Mouse (Mus musculus): ENCODE measurements at regions not wholly inside any gene's neighbourhood (a gene's known extent, or its start where the extent isn't known, plus 50 kb on each side); places are given as distances from the start of the nearest gene placed in this dataset.
"Not testable (repeated sequence)": the region's sequence is repeated elsewhere in the genome, so short reads cannot be mapped to it uniquely, and the experiment has no call there.

DNA sequence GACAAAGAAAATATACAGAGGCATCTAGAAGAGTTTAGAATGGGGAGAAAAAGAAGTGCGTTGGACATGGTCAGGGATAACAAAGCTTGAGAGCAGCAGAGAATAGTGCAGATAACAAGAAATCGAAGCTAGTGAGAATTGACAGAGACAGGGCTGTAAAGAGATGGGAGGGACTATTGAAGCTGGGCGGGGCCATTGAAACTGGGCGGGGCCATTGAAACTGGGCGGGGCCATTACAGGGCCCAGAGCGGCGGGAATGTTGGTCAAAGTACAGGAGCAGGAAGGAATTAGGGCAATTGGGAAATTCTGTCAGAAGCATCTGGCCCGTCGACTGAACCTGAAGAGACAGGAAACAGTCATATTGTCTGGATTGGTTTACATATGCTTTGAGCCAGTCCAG, 243.3 kb upstream of the Srek1ip1 start:
- Histone ChIP-seq H3K27me3 (ENCODE audit: control insufficient read depth, insufficient read depth, low read length) (no peaks in the 10 kb centered on the region), H3K9ac (replicated peaks; ENCODE audit: low read depth, low read length) (no peak overlapping the region), H3K4me1 (ENCODE audit: control insufficient read depth, insufficient read depth, low read length) (peaks cover 5% of the 10 kb centered on the region; the same call in 1 of the 2 replicates), H3K4me2 (replicated peaks; ENCODE audit: low read depth, low read length) (no peak overlapping the region), H3K27ac (ENCODE audit: low read length) (no peak overlapping the region), H3K36me3 (ENCODE audit: control insufficient read depth, insufficient read depth, low read length) (no peaks in the 10 kb centered on the region), H3K9me3 (ENCODE audit: control insufficient read depth, low read depth, low read length) (no peaks in the 10 kb centered on the region), H3K4me3 (ENCODE audit: low read depth, low read length) (no peak overlapping the region)
- 83% methylated on average over 9 of the region's 9 CpGs for WGBS
- ATAC-seq (ENCODE audit: insufficient number of reproducible peaks, insufficient read depth, low FRiP score, low read depth): no peak

DNA sequence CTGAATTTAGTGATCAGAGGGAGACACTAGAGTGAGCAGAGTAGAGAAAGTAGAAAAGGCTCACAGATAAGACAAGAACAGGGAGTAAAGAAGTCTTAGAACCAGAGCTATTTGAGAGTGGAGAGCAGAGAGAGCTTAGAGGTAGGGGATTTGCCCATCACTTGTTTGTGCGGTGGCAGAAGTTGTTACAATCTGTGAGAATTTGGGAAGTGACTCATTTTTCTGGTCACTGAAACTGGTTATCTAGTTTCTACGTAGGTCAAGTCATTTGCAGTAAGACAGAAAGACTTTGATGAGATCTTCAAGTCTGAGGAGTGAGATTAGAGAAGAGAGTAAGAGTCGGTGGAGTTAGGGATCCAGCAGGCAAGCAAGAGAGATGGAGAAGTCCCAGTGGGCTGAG, 239.0 kb upstream of the Srek1ip1 start:
- no peak overlapping the region for H3K4me3 ChIP-seq (ENCODE audit: low read depth, low read length)
- WGBS: 88% methylated on average over 3 of the region's 3 CpGs
- no peaks in the 10 kb centered on the region for H3K27me3 ChIP-seq (ENCODE audit: control insufficient read depth, insufficient read depth, low read length)
- H3K9ac ChIP-seq (replicated peaks; ENCODE audit: low read depth, low read length): no peak overlapping the region
- no peaks in the 10 kb centered on the region for H3K36me3 ChIP-seq (ENCODE audit: control insufficient read depth, insufficient read depth, low read length)
- H3K27ac ChIP-seq (ENCODE audit: low read length): 0 out of 2 replicates have a peak overlapping the region, but pooled peaks have one; percentile 6
- no peak overlapping the region for H3K4me2 ChIP-seq (replicated peaks; ENCODE audit: low read depth, low read length)
- ATAC-seq (ENCODE audit: insufficient number of reproducible peaks, insufficient read depth, low FRiP score, low read depth): no peak
- H3K4me1 ChIP-seq (ENCODE audit: control insufficient read depth, insufficient read depth, low read length): peaks cover 5% of the 10 kb centered on the region; the same call in 1 of the 2 replicates
- H3K9me3 ChIP-seq (ENCODE audit: control insufficient read depth, low read depth, low read length): no peaks in the 10 kb centered on the region

DNA sequence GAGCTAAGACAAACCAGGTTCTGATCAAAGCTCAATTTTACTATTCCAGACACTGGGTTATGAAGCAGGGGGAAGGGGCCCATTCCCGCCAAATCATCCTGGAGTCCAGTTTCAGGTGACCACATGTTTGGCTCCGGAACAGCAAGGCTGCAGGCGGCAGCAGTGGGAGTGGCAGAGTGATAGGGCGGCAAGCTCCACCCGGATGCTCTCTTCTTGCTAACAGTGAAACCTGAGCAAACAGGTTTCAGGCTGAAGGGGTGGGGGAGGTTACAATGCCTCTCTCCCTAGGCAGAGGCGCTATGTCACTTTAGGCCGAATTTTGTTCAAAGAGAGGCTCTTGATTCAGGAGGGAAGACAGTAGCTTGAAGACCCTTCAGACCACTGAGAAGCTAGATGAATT, 235.7 kb upstream of the Srek1ip1 start:
- ATAC-seq (ENCODE audit: insufficient number of reproducible peaks, insufficient read depth, low FRiP score, low read depth): 0 out of 2 replicates have a peak, but pooled peaks have one; percentile 59
- H3K27ac ChIP-seq (ENCODE audit: low read length); H3K36me3 ChIP-seq (ENCODE audit: control insufficient read depth, insufficient read depth, low read length); H3K4me2 ChIP-seq (replicated peaks; ENCODE audit: low read depth, low read length); H3K9me3 ChIP-seq (ENCODE audit: control insufficient read depth, low read depth, low read length); H3K4me3 ChIP-seq (ENCODE audit: low read depth, low read length); H3K27me3 ChIP-seq (ENCODE audit: control insufficient read depth, insufficient read depth, low read length); H3K9ac ChIP-seq (replicated peaks; ENCODE audit: low read depth, low read length): not testable (repeated sequence)
- peaks cover 13% of the 10 kb centered on the region; the same call in 1 of the 2 replicates for H3K4me1 ChIP-seq (ENCODE audit: control insufficient read depth, insufficient read depth, low read length)
- 27% methylated on average over 7 of the region's 7 CpGs for WGBS

- peak overlapping the region; percentile 49; the same call in 1 of the 2 replicates for H3K27ac ChIP-seq (ENCODE audit: low read length)
- WGBS: 84% methylated on average over 5 of the region's 5 CpGs
- no peaks in the 10 kb centered on the region for H3K9me3 ChIP-seq (ENCODE audit: control insufficient read depth, low read depth, low read length)
- no peaks in the 10 kb centered on the region for H3K27me3 ChIP-seq (ENCODE audit: control insufficient read depth, insufficient read depth, low read length)
- H3K4me2 ChIP-seq (replicated peaks; ENCODE audit: low read depth, low read length): no peak overlapping the region
- H3K9ac ChIP-seq (replicated peaks; ENCODE audit: low read depth, low read length): no peak overlapping the region
- no peak overlapping the region for H3K4me3 ChIP-seq (ENCODE audit: low read depth, low read length)
- H3K36me3 ChIP-seq (ENCODE audit: control insufficient read depth, insufficient read depth, low read length): no peaks in the 10 kb centered on the region
- no peak for ATAC-seq (ENCODE audit: insufficient number of reproducible peaks, insufficient read depth, low FRiP score, low read depth)
- peaks cover 8% of the 10 kb centered on the region; the same call in 1 of the 2 replicates for H3K4me1 ChIP-seq (ENCODE audit: control insufficient read depth, insufficient read depth, low read length)
These were observed 232.4 kb upstream of the Srek1ip1 start for GRCm38 (mm10) chr13:104559876-104560275.

- WGBS: 34% methylated on average over 15 of the region's 15 CpGs
- Histone ChIP-seq H3K4me1 (ENCODE audit: control insufficient read depth, insufficient read depth, low read length) (peaks cover 8% of the 10 kb centered on the region; the same call in 1 of the 2 replicates), H3K27ac (ENCODE audit: low read length) (peak overlapping the region; percentile 49; the same call in 1 of the 2 replicates), H3K9ac (replicated peaks; ENCODE audit: low read depth, low read length) (no peak overlapping the region), H3K4me3 (ENCODE audit: low read depth, low read length) (no peak overlapping the region), H3K4me2 (replicated peaks; ENCODE audit: low read depth, low read length) (no peak overlapping the region), H3K36me3 (ENCODE audit: control insufficient read depth, insufficient read depth, low read length) (no peaks in the 10 kb centered on the region), H3K27me3 (ENCODE audit: control insufficient read depth, insufficient read depth, low read length) (no peaks in the 10 kb centered on the region), H3K9me3 (ENCODE audit: control insufficient read depth, low read depth, low read length) (no peaks in the 10 kb centered on the region)
- ATAC-seq (ENCODE audit: insufficient number of reproducible peaks, insufficient read depth, low FRiP score, low read depth): peak; percentile 40; the same call in 1 of the 2 replicates
These were observed 231.7 kb upstream of the Srek1ip1 start for GRCm38 (mm10) chr13:104560500-104561114.

GRCm38 (mm10) chr13:104562536-104562935, 229.7 kb upstream of the Srek1ip1 start:
- Histone ChIP-seq H3K27me3 (ENCODE audit: control insufficient read depth, insufficient read depth, low read length) (no peaks in the 10 kb centered on the region), H3K9me3 (ENCODE audit: control insufficient read depth, low read depth, low read length) (no peaks in the 10 kb centered on the region), H3K27ac (ENCODE audit: low read length) (no peak overlapping the region), H3K9ac (replicated peaks; ENCODE audit: low read depth, low read length) (no peak overlapping the region), H3K36me3 (ENCODE audit: control insufficient read depth, insufficient read depth, low read length) (no peaks in the 10 kb centered on the region), H3K4me2 (replicated peaks; ENCODE audit: low read depth, low read length) (no peak overlapping the region), H3K4me1 (ENCODE audit: control insufficient read depth, insufficient read depth, low read length) (peaks cover 8% of the 10 kb centered on the region; the same call in 1 of the 2 replicates), H3K4me3 (ENCODE audit: low read depth, low read length) (no peak overlapping the region)
- WGBS: 57% methylated on average over 3 of the region's 3 CpGs
- no peak for ATAC-seq (ENCODE audit: insufficient number of reproducible peaks, insufficient read depth, low FRiP score, low read depth)

- Histone ChIP-seq H3K27me3 (ENCODE audit: control insufficient read depth, insufficient read depth, low read length) (no peaks in the 10 kb centered on the region), H3K4me2 (replicated peaks; ENCODE audit: low read depth, low read length) (no peak overlapping the region), H3K9ac (replicated peaks; ENCODE audit: low read depth, low read length) (no peak overlapping the region), H3K4me3 (ENCODE audit: low read depth, low read length) (no peak overlapping the region), H3K4me1 (ENCODE audit: control insufficient read depth, insufficient read depth, low read length) (peaks cover 8% of the 10 kb centered on the region; the same call in 1 of the 2 replicates), H3K36me3 (ENCODE audit: control insufficient read depth, insufficient read depth, low read length) (no peaks in the 10 kb centered on the region), H3K9me3 (ENCODE audit: control insufficient read depth, low read depth, low read length) (no peaks in the 10 kb centered on the region), H3K27ac (ENCODE audit: low read length) (no peak overlapping the region)
- WGBS: 54% methylated on average over 2 of the region's 2 CpGs
- ATAC-seq (ENCODE audit: insufficient number of reproducible peaks, insufficient read depth, low FRiP score, low read depth): no peak
These were observed 229.3 kb upstream of the Srek1ip1 start for GRCm38 (mm10) chr13:104563019-104563418.

GRCm38 (mm10) chr13:104563889-104564288, 228.4 kb upstream of the Srek1ip1 start:
- Histone ChIP-seq H3K9me3 (ENCODE audit: control insufficient read depth, low read depth, low read length) (no peaks in the 10 kb centered on the region), H3K4me1 (ENCODE audit: control insufficient read depth, insufficient read depth, low read length) (peaks cover 8% of the 10 kb centered on the region; the same call in 1 of the 2 replicates), H3K4me2 (replicated peaks; ENCODE audit: low read depth, low read length) (no peak overlapping the region), H3K27me3 (ENCODE audit: control insufficient read depth, insufficient read depth, low read length) (no peaks in the 10 kb centered on the region), H3K36me3 (ENCODE audit: control insufficient read depth, insufficient read depth, low read length) (no peaks in the 10 kb centered on the region), H3K27ac (ENCODE audit: low read length) (no peak overlapping the region), H3K4me3 (ENCODE audit: low read depth, low read length) (no peak overlapping the region), H3K9ac (replicated peaks; ENCODE audit: low read depth, low read length) (no peak overlapping the region)
- WGBS: 36% methylated on average over 7 of the region's 7 CpGs
- no peak for ATAC-seq (ENCODE audit: insufficient number of reproducible peaks, insufficient read depth, low FRiP score, low read depth)

DNA sequence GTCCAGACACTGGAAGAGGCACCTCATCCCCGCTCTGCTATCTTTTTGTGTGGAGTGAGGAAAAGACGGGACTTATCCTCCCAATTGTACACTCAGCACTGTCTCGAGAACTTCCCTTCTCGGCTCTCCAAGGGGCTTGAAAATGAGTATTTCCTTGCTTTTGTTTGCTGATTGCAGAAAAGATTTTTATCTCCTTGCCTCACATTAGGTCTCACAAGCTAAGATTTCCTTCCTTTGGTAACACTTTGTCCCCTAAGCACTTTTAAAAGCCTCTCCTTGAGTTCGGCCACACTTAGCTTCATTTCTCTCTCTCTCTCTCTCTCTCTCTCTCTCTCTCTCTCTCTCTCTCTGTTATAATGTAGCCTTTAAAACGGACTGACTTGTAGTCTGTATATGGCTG, 222.5 kb upstream of the Srek1ip1 start:
- Histone ChIP-seq H3K4me2 (replicated peaks; ENCODE audit: low read depth, low read length) (no peak overlapping the region), H3K36me3 (ENCODE audit: control insufficient read depth, insufficient read depth, low read length) (no peaks in the 10 kb centered on the region), H3K4me3 (ENCODE audit: low read depth, low read length) (no peak overlapping the region), H3K27ac (ENCODE audit: low read length) (no peak overlapping the region), H3K9me3 (ENCODE audit: control insufficient read depth, low read depth, low read length) (no peaks in the 10 kb centered on the region), H3K4me1 (ENCODE audit: control insufficient read depth, insufficient read depth, low read length) (no peaks in the 10 kb centered on the region), H3K27me3 (ENCODE audit: control insufficient read depth, insufficient read depth, low read length) (no peaks in the 10 kb centered on the region), H3K9ac (replicated peaks; ENCODE audit: low read depth, low read length) (no peak overlapping the region)
- 50% methylated on average over 6 of the region's 6 CpGs for WGBS
- ATAC-seq (ENCODE audit: insufficient number of reproducible peaks, insufficient read depth, low FRiP score, low read depth): no peak

Data from stomach, embryonic 14.5 days (tissue).